Comparison of ENCODE assay signal across 33 mouse cellular contexts in the genomic region with DNA sequence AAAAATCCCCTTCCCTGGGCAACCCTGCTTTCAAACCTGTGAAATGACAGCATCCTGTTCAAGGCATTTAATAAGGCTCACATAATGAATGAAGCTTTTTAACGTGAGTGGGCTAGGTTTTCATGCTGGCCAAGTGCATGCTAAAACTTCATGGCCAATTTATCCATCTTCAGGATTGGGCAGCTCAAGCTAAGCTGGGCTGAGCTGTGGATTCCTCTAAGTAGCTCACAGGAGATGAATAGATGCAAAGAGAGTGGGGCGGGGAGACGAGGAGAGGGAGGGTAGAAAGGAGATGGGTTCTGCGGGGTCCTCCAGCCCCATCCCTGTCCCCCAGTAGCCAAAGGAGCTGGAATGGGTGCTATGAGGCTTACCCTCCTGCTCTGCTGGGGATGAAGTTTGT. TPM values are rescaled to one million over a fixed set of nuclear protein-coding genes. Genes with fewer than 3 reads are reported as not detected.
DNase-seq lines count a peak whose midpoint lies in the region; ATAC-seq and TF ChIP-seq lines count a peak whose summit lies in the region.
"Had no signal": no experiment of that assay in that cellular context is flagged by ENCODE, and none has a peak within 500 bp of the region (broad histone marks: within the 10 kb centered on the region; RNA-seq: fewer than 3 reads in every experiment).

No protein-coding gene starts in this region.

- intact Hi-C loops in gastrocnemius, adult 2 months (cut with DNase I) = no loop called here
- intact Hi-C loops in gastrocnemius, postnatal 14 days (cut with DNase I; ENCODE audit: low total_unique reads) = no loop called here

- WGBS in limb, embryonic 12.5 days = 66% methylated on average over 4 of the region's 4 CpGs
- 69% methylated on average over 4 of the region's 4 CpGs for WGBS in limb, embryonic 10.5 days
- WGBS in small intestine, adult 2 months = 86% methylated on average over 4 of the region's 4 CpGs

- TF ChIP-seq CTCF in gastrocnemius, adult 2 months (IDR thresholded peaks at IDR 0.05) = no peak
- no peak for TF ChIP-seq CTCF in small intestine, adult 2 months (IDR thresholded peaks at IDR 0.05; ENCODE audit: extremely low read depth, insufficient read length, insufficient replicate concordance, low read depth, low read length)

- H3K27me3 ChIP-seq in limb, embryonic 12.5 days = peaks cover 4% of the 10 kb centered on the region; the same call in 1 of the 2 replicates
- H3K27me3 ChIP-seq in limb, embryonic 10.5 days (ENCODE audit: low read depth, poor library complexity, severe bottlenecking) = peaks cover 13% of the 10 kb centered on the region
- H3K27me3 ChIP-seq in small intestine, adult 2 months (ENCODE audit: control insufficient read depth, insufficient read depth, low read length) = no peaks in the 10 kb centered on the region
- H3K27me3 ChIP-seq: embryonic facial prominence, embryonic 15.5 days; hindbrain, embryonic 15.5 days; limb, embryonic 15.5 days; liver, embryonic 13.5 days; megakaryocyte, embryonic 14.5 days had no signal

- no peak for TF ChIP-seq POLR2A in small intestine, adult 2 months (IDR thresholded peaks at IDR 0.05; ENCODE audit: low read depth, low read length)

- peak overlapping the region; percentile 87; the same call in 1 of the 2 replicates for H3K27ac ChIP-seq in gastrocnemius, adult 2 months
- peak overlapping the region; percentile 66 for H3K27ac ChIP-seq in limb, embryonic 12.5 days
- H3K27ac ChIP-seq in limb, embryonic 10.5 days = no peak overlapping the region
- peak overlapping the region; percentile 89; the same call in 1 of the 2 replicates for H3K27ac ChIP-seq in brown adipose tissue, adult 24 weeks (replicated peaks; ENCODE audit: low read depth, low read length)
- H3K27ac ChIP-seq in small intestine, adult 2 months (ENCODE audit: insufficient read depth, low read depth, low read length) = peak overlapping the region; percentile 92; the same call in 1 of the 2 replicates
- H3K27ac ChIP-seq: embryonic facial prominence, embryonic 10.5 days; embryonic facial prominence, embryonic 15.5 days; hindbrain, embryonic 10.5 days; hindbrain, embryonic 15.5 days; liver, embryonic 13.5 days; midbrain, embryonic 12.5 days had no signal

- no peak overlapping the region for H3K9ac ChIP-seq in limb, embryonic 12.5 days (replicated peaks)
- H3K9ac ChIP-seq: embryonic facial prominence, embryonic 15.5 days; hindbrain, embryonic 15.5 days; limb, embryonic 15.5 days; liver, embryonic 13.5 days; midbrain, embryonic 12.5 days had no signal

- H3K36me3 ChIP-seq in limb, embryonic 12.5 days = peaks cover 4% of the 10 kb centered on the region
- peaks cover 3% of the 10 kb centered on the region for H3K36me3 ChIP-seq in limb, embryonic 10.5 days
- H3K36me3 ChIP-seq in small intestine, adult 2 months (ENCODE audit: control insufficient read depth, insufficient read depth, low read length) = peaks cover 9% of the 10 kb centered on the region

- H3K4me1 ChIP-seq in limb, embryonic 12.5 days (replicated peaks) = peaks cover 34% of the 10 kb centered on the region
- peaks cover 33% of the 10 kb centered on the region for H3K4me1 ChIP-seq in limb, embryonic 10.5 days
- H3K4me1 ChIP-seq in brown adipose tissue, adult 24 weeks (ENCODE audit: control insufficient read depth, insufficient read depth, insufficient read length, low read length) = peaks cover 7% of the 10 kb centered on the region
- peaks cover 34% of the 10 kb centered on the region for H3K4me1 ChIP-seq in small intestine, adult 2 months (ENCODE audit: control insufficient read depth, insufficient read depth, insufficient read length, low read length)

- no peak overlapping the region for H3K4me2 ChIP-seq in limb, embryonic 12.5 days
- H3K4me2 ChIP-seq: embryonic facial prominence, embryonic 15.5 days; hindbrain, embryonic 15.5 days; limb, embryonic 15.5 days; liver, embryonic 13.5 days; midbrain, embryonic 12.5 days had no signal

- no peak for ATAC-seq in limb, embryonic 12.5 days (ENCODE audit: insufficient number of reproducible peaks, insufficient read depth, low FRiP score, low TSS enrichment, low read depth)
- ATAC-seq: activated CD4-positive, CD25-positive, alpha-beta regulatory T cell, adult 4 months; CD4-positive, CD25-positive, alpha-beta regulatory T cell, adult 4 months; forebrain, embryonic 14.5 days; inflammation-experienced regulatory T-cells, adult 6 months; lung, postnatal 0 days had no signal

- H3K4me3 ChIP-seq in gastrocnemius, adult 2 months = no peak overlapping the region
- no peak overlapping the region for H3K4me3 ChIP-seq in limb, embryonic 12.5 days (replicated peaks)
- H3K4me3 ChIP-seq in limb, embryonic 10.5 days = no peak overlapping the region
- no peak overlapping the region for H3K4me3 ChIP-seq in brown adipose tissue, adult 24 weeks (ENCODE audit: insufficient read depth, low read depth, low read length)
- H3K4me3 ChIP-seq in small intestine, adult 2 months (ENCODE audit: low read depth, low read length) = no peak overlapping the region
- H3K4me3 ChIP-seq: embryonic facial prominence, embryonic 10.5 days; embryonic facial prominence, embryonic 15.5 days; hindbrain, embryonic 10.5 days; hindbrain, embryonic 15.5 days; limb, embryonic 15.5 days; liver, embryonic 13.5 days; megakaryocyte, embryonic 14.5 days; midbrain, embryonic 12.5 days; myocyte had no signal

- H3K9me3 ChIP-seq in limb, embryonic 12.5 days = no peaks in the 10 kb centered on the region
- H3K9me3 ChIP-seq in limb, embryonic 10.5 days (replicated peaks) = no peaks in the 10 kb centered on the region
- H3K9me3 ChIP-seq: embryonic facial prominence, embryonic 10.5 days; embryonic facial prominence, embryonic 15.5 days; hindbrain, embryonic 10.5 days; hindbrain, embryonic 15.5 days; limb, embryonic 15.5 days; liver, embryonic 13.5 days; megakaryocyte, embryonic 14.5 days; midbrain, embryonic 12.5 days had no signal

- DNase-seq in gastrocnemius, adult 2 months = no peak
- DNase-seq in gastrocnemius, postnatal 14 days = no peak
- DNase-seq in limb, embryonic 10.5 days (ENCODE audit: low spot score) = no peak
- no peak for DNase-seq in heart, adult 18-20 months
- DNase-seq: adrenal gland, adult 2 months; adrenal gland, postnatal 36 days; cerebellum, postnatal 10 days; gastrocnemius, postnatal 36 days; heart, postnatal 14 days; kidney, adult 2 months; layer of hippocampus, adult 9-11 months; liver, embryonic 13.5 days; lung, adult 18-20 months; lung, postnatal 4 days; right cerebral cortex, postnatal 14 days; thymus, adult 2 months; thymus, postnatal 36 days had no signal

RNA-seq across cellular contexts. Expression of a gene that starts 6.9 kb away (rescaled TPM):
- total RNA-seq in gastrocnemius, adult 2 months (2021) = 100 to 1,000 TPM; 130 to 160 TPM
- total RNA-seq in gastrocnemius, postnatal 14 days (2021) = 10 to 100 TPM; 86.4 to 95.0 TPM
- polyA plus RNA-seq in limb, embryonic 12.5 days (2016; fragmentation: Nextera tagmentation; extraction: Ambion mirVana) = 17.2 and 18.2 TPM in 2 replicates
- 8.5 and 12.3 TPM in 2 replicates for polyA plus RNA-seq in limb, embryonic 10.5 days (2016; fragmentation: Nextera tagmentation; extraction: Ambion mirVana)
- polyA plus RNA-seq in brown adipose tissue, adult 24 weeks (2012; ENCODE audit: insufficient read depth, insufficient read length, missing spikeins) = 44.2 and 48.8 TPM in 2 replicates
- polyA plus RNA-seq in small intestine, adult 2 months (2012; rRNA removed) = 34.7 and 84.6 TPM in 2 replicates
- total RNA-seq in heart, adult 18-20 months (2021) = 10 to 100 TPM; 87.8 to 97.2 TPM

RNA-seq across cellular contexts. Expression of a gene that starts 14.2 kb away (rescaled TPM):
- total RNA-seq in gastrocnemius, adult 2 months (2021) = 100 to 1,000 TPM; 148 to 150 TPM
- 100 to 1,000 TPM; 126 to 131 TPM for total RNA-seq in gastrocnemius, postnatal 14 days (2021)
- polyA plus RNA-seq in limb, embryonic 12.5 days (2016; fragmentation: Nextera tagmentation; extraction: Ambion mirVana) = 168 and 173 TPM in 2 replicates
- 143 and 148 TPM in 2 replicates for polyA plus RNA-seq in limb, embryonic 10.5 days (2016; fragmentation: Nextera tagmentation; extraction: Ambion mirVana)
- polyA plus RNA-seq in brown adipose tissue, adult 24 weeks (2012; ENCODE audit: insufficient read depth, insufficient read length, missing spikeins) = 305 and 329 TPM in 2 replicates
- 93.9 and 163 TPM in 2 replicates for polyA plus RNA-seq in small intestine, adult 2 months (2012; rRNA removed)
- total RNA-seq in heart, adult 18-20 months (2021) = 100 to 1,000 TPM; 185 to 190 TPM

RNA-seq across cellular contexts. Expression of a gene that starts 14.3 kb away (rescaled TPM):
- total RNA-seq in gastrocnemius, adult 2 months (2021) = 10 to 100 TPM; 16.2 to 20.5 TPM
- 10 to 100 TPM; 17.6 to 19.4 TPM for total RNA-seq in gastrocnemius, postnatal 14 days (2021)
- polyA plus RNA-seq in limb, embryonic 12.5 days (2016; fragmentation: Nextera tagmentation; extraction: Ambion mirVana) = 87.5 and 90.1 TPM in 2 replicates
- polyA plus RNA-seq in limb, embryonic 10.5 days (2016; fragmentation: Nextera tagmentation; extraction: Ambion mirVana) = 112 and 143 TPM in 2 replicates
- 16.0 and 18.0 TPM in 2 replicates for polyA plus RNA-seq in brown adipose tissue, adult 24 weeks (2012; ENCODE audit: insufficient read depth, insufficient read length, missing spikeins)
- 2.3 and 2.4 TPM in 2 replicates for polyA plus RNA-seq in small intestine, adult 2 months (2012; rRNA removed)
- 10 to 100 TPM; 13.7 to 16.4 TPM for total RNA-seq in heart, adult 18-20 months (2021)

RNA-seq across cellular contexts. Expression of a gene that starts 17.4 kb away (rescaled TPM):
- total RNA-seq in gastrocnemius, adult 2 months (2021) = 10 to 100 TPM; 11.1 to 16.8 TPM
- total RNA-seq in gastrocnemius, postnatal 14 days (2021) = 10 to 100 TPM; 16.8 to 17.7 TPM
- 88.8 and 94.4 TPM in 2 replicates for polyA plus RNA-seq in limb, embryonic 12.5 days (2016; fragmentation: Nextera tagmentation; extraction: Ambion mirVana)
- polyA plus RNA-seq in limb, embryonic 10.5 days (2016; fragmentation: Nextera tagmentation; extraction: Ambion mirVana) = 75.7 and 87.7 TPM in 2 replicates
- polyA plus RNA-seq in brown adipose tissue, adult 24 weeks (2012; ENCODE audit: insufficient read depth, insufficient read length, missing spikeins) = 26.1 and 26.3 TPM in 2 replicates
- 11.1 and 14.5 TPM in 2 replicates for polyA plus RNA-seq in small intestine, adult 2 months (2012; rRNA removed)
- 10 to 100 TPM; 23.1 to 26.4 TPM for total RNA-seq in heart, adult 18-20 months (2021)

RNA-seq across cellular contexts. Expression of a gene that starts 29.4 kb away (rescaled TPM):
- 1 to 10 TPM; 2.0 to 3.2 TPM for total RNA-seq in gastrocnemius, adult 2 months (2021)
- 1 to 10 TPM; 2.9 to 3.7 TPM for total RNA-seq in gastrocnemius, postnatal 14 days (2021)
- 38.8 and 39.6 TPM in 2 replicates for polyA plus RNA-seq in limb, embryonic 12.5 days (2016; fragmentation: Nextera tagmentation; extraction: Ambion mirVana)
- polyA plus RNA-seq in limb, embryonic 10.5 days (2016; fragmentation: Nextera tagmentation; extraction: Ambion mirVana) = 28.8 and 31.5 TPM in 2 replicates
- polyA plus RNA-seq in brown adipose tissue, adult 24 weeks (2012; ENCODE audit: insufficient read depth, insufficient read length, missing spikeins) = 3.7 and 6.7 TPM in 2 replicates
- 6.6 and 11.4 TPM in 2 replicates for polyA plus RNA-seq in small intestine, adult 2 months (2012; rRNA removed)
- total RNA-seq in heart, adult 18-20 months (2021) = 1 to 10 TPM; 5.0 to 5.3 TPM
